Mouse (Mus musculus) left cerebral cortex, postnatal 25 days (tissue): ENCODE measurements around the gene Ubxn6. TPM values are rescaled to one million over a fixed set of nuclear protein-coding genes. Genes with fewer than 3 reads are reported as not detected.
"Not testable (repeated sequence)": the region's sequence is repeated elsewhere in the genome, so short reads cannot be mapped to it uniquely, and the experiment has no call there.

ENCODE experiments used
- DNase-seq, 2 experiments: peaks; one replicate each; pipeline ENCODE4 v3.0.0; 2022; ENCODE audit warnings: low spot score in 2 of 2, mixed read lengths in 1 of 2
- intact Hi-C: fragments of 180-260 bp; cut with DNase I; formaldehyde crosslinking; loops from one replicate; pipeline ENCODE4 v1.15.1; 2025
- total RNA-seq, 2 experiments: library from RNA; stranded (reverse); gene quantifications; 2 replicates each; pipeline ENCODE4 v1.2.3; 2021

The Ubxn6 gene
- total RNA-seq, 2 experiments from 2014 or later: 77.0 to 77.7 TPM

DNA sequence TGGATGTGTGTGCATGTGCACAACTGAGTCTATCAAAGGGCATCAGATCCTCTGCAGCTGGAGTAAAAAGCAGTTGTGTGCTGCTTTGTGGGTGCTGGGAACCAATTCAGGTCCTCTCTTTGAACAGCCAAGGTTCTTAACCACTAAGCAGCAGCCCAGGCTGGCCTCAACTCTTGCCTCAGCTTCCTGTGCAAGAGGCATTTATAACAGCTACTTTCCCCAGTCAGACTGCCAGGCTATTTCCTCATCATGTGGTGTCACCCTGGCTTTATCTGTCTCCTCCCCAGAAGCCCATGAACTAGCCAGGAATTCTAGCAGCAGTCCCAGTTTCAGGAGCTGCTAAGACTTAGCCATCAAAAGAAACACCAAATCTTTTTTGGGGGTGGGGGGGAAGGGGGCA is 8.4 kb downstream of the Ubxn6 start:
- no peak for DNase-seq
- intact Hi-C loops: no loop called here

DNA sequence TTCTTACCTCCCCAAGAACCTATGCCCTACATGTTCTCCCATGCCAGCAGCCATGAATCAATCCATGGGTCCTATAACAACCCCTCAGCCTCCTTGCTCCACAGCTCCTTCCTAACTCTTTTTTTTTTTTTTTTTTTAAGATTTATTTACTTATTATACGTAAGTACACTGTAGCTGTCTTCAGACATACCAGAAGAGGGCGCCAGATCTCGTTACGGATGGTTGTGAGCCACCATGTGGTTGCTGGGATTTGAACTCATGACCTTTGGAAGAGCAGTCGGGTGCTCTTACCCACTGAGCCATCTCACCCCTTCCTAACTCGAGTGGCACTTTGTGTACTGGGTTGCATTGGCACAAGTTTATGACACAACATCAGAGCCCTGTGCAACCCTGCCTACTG is 9.1 kb downstream of the Ubxn6 start:
- DNase-seq, intact Hi-C loops: not testable (repeated sequence)

DNA sequence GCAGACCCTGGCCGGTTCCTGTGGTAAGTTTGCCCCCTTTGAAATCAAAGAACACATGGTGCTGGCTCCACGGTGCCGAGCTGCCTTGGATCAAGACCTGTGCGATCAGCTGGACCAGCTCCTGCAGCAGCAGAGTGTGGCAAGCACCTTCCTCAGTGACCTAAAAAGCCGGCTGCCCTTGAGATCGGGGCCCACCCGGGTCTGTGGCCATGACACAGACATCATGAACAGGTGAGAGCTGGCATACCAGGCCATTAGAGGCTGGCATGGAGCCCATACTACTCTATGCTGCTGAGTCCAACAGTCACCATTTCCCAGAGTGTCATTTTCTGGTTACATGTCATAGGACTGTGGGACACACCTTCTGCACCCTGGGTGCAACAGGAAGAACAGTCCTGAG is 12.7 kb downstream of the Ubxn6 start:
- no peak for DNase-seq
- intact Hi-C loops: no loop called here

DNA sequence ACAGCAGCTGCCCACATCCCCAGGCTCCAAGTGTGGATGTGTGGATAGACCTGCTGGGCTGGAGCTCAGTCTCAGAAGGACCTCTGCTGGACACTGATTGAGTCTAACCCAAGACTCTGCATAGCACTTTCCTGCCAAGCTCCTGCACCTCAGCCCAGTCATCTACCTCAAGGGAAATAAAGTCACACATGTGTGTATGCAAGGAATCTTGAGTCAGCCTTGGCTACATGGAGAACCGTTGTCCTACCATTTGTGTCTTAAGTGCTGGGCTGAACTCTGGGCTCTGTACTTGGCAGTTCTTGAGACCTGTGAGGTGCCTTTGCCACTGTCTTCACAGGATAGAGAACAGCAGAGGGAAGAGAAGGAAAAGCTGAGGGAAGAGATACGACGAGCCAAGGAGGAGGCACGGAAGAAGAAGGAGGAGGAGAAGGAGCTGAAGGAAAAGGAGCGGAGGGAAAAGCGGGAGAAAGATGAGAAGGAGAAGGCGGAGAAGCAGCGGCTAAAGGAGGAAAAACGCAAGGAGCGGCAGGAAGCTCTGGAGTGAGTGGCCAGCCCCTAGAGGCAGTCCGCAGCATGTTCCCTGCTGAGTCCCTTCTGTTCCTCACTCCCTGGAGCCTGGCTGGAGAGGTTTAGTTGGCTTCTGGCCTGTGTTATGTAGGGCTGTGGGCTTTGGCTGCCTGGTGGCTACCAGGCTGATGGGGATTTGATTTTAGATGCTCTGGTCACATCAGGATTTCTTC is 17.3 kb downstream of the Ubxn6 start:
- intact Hi-C loops: no loop called here
- no peak for DNase-seq

DNA sequence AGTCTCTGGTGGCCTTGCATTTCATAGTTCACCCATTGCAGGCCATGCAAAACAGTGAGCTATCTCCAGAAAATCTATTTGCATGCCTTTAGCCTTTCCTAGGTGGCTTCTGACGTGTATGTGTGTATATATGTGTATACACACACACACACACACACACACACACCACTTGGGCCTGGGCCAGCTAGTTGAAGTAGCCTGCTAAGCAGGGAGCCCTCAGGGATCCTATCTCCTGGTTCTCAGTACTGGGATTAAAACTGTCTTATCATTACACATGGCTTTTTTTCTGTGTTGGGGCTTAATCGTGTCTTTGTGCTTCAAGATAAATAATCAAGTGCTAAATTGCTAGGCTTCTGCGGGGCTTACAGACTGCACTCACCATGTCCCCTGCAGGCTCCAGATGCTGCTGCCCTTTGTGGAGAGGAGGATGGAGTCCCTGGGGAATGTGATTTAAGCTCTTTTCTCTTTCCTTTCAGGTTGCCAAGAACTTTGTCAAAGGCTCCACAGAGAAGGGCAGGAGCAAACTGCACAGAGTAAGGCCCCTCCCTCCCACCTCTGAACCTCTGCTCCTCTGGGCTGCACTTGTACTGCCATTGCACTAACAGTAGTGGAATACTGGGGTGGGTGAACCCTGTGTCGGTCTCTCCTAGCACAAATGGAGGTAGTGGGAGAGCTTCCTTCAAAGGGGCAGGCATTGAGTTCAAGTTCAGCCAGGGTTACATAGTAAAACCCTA is 18.7 kb downstream of the Ubxn6 start:
- intact Hi-C loops: no loop called here
- no peak for DNase-seq

DNA sequence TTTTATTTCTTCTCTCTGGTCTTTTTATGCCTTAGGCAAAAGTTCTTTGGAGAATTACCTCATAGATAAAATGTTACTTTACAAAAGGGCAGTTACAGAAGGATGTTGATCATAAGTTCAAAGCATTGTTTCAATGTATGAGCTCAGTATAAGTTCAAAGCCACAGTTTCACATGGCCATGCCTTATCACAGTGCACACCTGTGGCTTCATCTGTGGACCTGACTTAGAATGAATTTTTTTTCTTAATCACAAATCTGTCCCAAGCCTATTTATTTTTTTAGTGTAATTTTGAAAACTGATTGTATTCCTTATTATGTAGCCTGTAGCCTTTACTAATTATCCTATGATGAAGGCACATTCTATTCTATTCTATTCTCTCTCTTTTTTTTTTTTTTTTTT is 19.9 kb downstream of the Ubxn6 start:
- DNase-seq: no peak
- intact Hi-C loops: no loop called here

DNA sequence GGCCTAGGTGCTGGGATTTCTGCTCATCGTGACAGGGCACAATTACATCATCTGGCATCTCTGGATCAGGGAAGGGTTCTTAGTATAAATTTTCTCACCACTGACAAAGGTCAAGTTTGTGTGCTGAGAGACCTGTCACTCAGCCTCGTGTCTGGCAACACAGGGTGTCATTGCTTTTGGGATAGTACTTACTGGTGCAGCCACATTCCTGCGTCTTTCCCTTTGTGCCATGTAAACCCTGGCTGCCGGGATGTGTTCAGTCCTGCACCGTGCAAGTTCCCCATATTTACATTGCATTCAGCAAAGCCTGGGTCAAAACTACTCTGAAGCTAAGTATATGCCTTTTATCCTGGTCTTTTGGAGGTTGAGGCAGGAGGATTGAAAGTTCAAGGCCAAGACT is 23.5 kb downstream of the Ubxn6 start:
- intact Hi-C loops: no loop called here
- DNase-seq: no peak

DNA sequence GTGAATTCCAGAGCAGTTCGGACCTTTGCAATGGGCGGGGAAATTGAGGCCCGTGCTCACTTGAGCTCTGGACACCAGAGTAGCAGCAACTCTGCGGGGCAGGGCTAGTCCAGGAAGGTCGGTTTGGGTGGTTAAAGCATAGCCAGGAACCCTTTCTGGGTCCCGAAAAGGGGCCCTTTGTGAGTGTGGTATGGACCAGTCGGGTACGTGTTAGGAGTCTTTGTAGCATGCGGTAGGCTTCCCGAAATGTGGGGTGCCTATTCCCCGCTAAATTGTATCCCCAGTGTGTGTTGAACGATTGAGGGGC is 34.0 kb downstream of the Ubxn6 start:
- intact Hi-C loops: no loop called here
- DNase-seq: no peak

DNA sequence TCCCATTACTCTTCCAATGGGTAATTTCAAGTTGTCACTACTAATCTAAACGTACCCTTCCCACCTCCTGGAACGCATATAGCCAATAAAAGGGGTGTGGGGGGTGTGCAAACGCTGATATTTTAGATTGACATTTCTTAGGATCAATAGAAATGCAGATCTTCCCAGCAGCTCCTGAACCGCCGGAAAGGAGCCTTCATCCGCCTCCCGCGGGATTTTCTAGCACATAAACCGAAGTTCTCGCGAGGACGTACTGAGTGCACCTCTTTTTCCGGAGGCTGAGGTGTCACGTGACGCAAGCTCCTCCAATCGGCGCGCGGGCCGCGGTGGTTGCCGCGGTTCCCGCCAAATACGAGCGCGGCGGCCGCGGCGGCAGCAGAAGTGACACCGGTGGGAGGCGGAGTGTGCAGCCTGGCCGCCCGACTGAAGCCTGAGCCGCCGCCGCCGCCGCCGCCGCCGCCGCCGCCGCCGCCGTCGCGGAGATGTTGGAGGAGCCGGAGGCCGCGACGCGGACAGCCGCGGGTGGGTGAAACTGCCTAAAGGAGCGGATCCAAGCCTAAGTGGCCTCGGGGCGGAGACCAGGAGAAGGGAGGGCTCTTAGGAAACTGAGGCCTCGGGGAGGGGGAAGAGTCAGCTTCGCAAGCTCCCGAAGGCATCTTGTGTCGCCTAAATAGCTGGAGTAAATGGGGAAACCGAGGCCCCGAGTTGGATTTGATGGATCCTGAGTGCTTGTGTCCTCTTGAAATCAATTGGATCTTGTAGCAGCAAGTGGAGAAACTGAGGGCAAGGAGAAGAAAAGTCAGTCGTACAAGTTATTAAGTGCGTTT is 34.6 kb downstream of the Ubxn6 start, which contains the start of gene Chaf1a:
TSS of gene Chaf1a (plus strand) at position 410 of the 827 bp plus-strand sequence.
- DNase-seq: peak; percentile 97 to 99
- intact Hi-C loops: no loop called here

DNA sequence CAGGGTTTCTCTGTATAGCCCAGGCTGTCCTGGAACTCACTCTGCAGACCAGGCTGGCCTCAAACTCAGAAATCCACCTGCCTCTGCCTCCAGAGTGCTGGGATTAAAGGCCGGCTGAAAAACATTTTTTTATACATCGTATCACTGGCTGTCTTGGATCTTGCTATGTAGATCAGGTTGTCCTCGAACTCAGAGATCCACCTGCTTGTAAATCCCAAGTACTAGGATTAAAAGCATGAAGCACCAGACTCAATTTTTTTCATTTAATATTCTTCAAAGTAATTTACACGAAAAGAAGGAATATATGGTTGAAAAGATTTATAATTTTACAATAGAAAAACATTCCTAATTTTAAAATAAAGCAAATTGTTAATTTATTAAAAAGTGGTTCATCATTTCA is 35.5 kb downstream of the Ubxn6 start:
- intact Hi-C loops: no loop called here
- DNase-seq: no peak

DNA sequence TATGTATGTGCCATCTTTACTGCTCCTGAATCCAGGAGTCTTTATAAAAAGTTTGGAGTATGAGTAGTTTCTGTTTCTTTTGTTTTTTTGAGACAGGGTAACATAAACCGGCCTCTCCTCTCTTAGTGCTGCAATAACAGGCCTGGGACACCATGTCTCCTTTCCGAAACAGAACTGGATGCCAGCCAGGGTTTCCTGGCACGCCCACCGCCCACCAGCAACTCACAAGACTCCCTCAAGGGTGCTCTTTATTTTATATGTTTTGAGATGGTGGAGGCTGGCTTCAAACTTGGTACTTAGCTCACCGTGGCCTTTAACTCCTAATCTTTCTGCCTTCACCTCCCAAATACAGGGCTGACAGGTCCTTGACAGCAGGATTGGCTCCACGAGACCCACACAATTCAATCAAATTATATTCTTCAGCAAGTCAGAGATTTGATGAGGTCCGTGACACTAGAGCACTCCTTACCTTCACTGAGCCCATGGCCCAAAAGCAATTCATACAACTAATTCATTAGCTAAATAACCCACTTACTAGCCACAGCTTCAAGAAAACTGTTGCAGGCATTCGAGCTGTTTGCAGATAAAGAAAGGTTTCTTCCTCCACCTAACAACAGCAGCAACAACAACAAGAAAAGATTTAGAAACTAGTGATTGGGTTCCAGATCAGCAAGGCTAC is 36.1 kb downstream of the Ubxn6 start:
- no peak for DNase-seq
- intact Hi-C loops: no loop called here

DNA sequence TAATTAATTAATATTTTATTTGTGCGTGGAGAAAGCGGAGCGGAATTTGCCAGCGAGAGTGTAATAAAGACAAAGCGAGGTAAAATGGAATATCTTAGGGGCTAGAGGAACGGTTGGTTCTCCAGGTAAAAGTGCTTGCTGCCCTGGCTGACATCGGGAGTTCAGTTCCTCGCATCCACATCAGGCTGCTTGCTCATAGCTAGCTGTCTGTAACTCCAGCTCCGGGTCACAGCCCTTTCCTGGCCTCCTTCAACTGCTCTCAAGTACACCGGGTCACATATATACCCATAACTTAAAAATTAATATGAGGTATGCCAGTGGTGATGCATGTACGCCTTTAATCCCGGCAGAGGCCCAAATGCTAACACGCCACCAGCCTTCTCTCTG is 37.9 kb downstream of the Ubxn6 start:
- intact Hi-C loops: loop anchor here (1.0 to 2.0 kb wide), 2 partner anchors 28 to 38 kb away; partner anchors contain the start of gene Ubxn6
- DNase-seq: no peak

DNA sequence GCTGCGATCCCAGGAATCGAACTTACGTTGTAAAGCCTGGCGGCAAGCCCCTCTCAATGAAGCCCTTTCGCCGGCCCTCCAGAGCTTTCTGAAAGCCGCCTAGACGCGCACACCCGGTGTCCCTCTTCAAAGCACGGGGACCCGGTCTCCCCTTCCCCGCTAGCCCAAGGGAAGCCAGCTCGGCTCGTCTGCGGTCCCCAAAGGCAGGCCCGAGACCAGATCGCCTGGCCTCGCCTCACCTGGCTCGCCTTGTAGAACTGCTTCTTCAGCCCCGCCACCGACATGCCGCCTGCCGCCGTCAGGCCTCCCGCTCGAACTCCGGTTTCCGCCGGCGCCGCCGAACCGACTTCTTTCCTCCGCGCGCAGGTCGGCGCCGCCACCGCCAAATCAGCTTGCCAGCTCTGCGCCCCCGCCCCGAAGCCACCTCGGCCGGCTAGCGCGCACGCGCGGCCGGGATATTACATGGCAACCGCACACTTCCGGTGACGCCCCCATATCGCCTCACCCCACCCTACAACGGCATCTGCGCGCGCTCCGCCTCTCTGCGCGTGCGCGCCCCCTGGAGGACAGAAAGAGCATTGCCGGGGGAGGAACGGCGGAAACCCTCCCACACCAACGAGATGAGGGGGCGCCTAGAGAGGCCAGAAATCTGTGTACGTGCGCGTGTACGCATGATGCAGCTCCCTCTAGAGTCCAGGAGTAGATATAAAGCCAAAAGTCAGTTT is 38.5 kb downstream of the Ubxn6 start, which contains the start of gene Sh3gl1:
TSS of gene Sh3gl1 (minus strand) at position 460 of the 725 bp plus-strand sequence.
- peak; percentile 99 to 100 for DNase-seq
- intact Hi-C loops: loop anchor here (1.0 to 2.0 kb wide), 2 partner anchors 27 to 38 kb away; partner anchors contain the start of gene Ubxn6

DNA sequence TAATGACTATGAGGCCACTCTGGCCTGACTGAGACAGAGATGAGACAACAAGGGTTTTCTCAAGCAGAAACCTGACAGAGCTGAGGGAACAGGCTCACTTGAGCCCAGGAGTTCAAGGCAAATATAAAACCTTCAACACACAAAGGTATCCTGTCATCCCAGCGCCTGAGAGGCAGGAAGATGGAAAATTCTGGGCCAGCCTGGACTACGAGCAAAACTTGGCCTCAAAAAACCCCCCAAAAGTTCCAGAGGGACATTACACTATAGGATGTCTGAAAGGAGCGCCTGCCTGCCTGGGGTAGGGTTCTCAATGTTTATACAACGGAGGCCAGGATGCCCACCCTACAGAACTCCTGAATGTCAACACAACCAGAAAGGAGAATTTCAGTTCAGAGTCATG is 39.6 kb downstream of the Ubxn6 start:
- DNase-seq: no peak
- intact Hi-C loops: no loop called here

DNA sequence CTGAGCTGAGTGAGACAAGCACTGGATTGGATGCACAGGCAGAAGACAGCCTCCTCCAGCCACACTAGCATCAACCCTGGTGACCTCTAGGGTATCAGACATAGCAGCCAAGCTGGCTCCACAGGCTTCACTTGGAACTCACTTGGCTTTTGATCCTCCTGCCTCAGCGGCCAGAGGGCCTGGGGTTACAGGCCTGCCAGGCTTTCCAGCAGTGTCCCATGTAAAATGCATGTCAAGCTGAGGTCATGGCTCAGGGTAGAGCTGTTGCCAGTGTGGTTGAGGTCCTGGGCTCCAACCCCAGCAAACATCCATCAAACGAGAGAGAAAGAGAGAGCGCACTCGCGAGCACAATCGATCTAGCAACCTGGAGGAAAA is 40.1 kb downstream of the Ubxn6 start:
- intact Hi-C loops: loop anchor here (1.0 kb wide), 1 partner anchor 12 kb away; no protein-coding TSS in a partner anchor
- DNase-seq: no peak

DNA sequence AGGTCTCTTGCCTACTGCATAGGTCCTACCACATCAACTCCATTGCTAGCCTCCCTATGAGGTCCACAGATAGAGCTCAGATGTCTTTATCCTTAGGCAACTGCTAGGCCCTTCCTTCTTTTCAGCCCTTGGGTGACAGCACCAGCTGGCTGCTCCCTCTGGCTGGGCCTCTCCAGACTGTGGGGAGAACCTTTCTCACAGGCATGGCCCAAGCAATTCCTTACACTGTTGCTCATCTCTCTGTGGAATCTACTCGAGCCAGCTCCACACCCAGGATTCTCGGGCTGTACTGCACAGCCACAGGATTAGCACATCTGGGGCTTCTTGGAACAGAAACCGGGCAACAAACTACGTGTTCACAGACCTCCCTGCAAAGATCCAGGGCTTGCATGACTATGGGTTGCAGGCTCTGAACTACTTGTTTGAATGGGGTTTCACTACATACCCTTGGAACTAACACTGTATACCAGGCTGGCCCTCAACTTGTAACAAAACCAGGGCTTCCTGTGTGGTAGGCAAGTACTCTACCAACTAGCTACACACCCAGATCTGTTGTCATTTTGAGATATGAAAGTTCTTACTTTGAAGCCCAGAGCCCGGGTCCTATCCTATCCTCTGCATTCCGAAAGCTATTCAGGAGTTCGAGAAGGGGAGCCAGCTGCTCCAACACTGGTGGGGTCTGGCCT is 40.6 kb downstream of the Ubxn6 start:
- intact Hi-C loops: loop anchor here (1.0 kb wide), 1 partner anchor 12 kb away; no protein-coding TSS in a partner anchor

DNA sequence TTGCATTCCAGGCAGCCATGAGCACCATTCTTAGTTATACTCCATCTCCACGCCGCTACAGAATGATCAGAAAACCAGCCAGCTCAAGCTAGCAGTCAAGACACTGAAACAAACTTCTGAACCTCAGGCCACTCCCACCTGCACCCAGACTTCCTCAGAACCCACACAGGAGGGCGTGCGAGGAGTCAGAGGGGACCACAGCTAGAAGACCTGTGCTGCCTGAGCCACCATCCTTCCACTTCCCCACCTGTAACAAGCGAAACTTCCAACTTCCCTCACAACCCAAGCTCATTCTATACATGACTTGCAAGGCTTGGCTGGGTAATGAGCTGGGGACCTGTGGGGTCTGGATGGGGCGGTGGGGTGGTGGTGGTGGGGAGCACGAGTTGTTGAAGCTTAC is 42.0 kb downstream of the Ubxn6 start:
- intact Hi-C loops: no loop called here
- DNase-seq: no peak

More for the DNA sequence above, 40.6 kb downstream of the Ubxn6 start:
- no peak for DNase-seq

DNA sequence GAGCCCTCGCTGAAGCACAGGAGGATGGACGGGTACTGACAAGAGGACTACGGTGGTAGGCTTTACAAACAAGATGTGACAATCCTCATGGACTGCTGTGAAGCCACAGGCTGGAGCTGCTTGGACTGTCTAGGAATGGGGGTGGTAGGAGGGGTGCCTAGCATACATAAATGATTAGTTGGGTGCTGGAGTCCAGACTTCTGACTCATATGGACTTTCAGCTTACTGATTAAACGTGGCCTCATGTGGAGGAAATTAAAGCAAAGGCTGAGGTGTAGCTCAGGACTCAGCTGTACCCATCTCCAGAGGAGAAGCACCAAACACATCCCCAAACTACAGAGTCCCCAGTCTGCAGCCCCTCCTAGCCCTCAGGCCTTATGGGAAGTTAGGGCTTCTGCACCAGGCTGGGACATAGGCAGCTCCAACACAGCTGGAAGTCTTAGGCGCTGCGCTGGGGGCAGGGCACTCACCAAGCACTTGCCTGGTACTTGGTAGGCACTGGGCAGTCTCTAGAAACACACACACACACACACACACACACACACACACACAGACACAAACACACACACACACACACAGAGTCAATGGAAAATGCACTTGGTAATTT is 42.6 kb downstream of the Ubxn6 start:
- intact Hi-C loops: no loop called here
- DNase-seq: no peak
